Mouse (Mus musculus) liver, embryonic 13.5 days (tissue): ENCODE data around the gene Clp1. TPM values are rescaled to one million over a fixed set of nuclear protein-coding genes. Genes with fewer than 3 reads are reported as not detected.

ENCODE experiments used
- ATAC-seq: fragments of 200-750 bp; cut with Nextera tagmentation; 2 replicates; pipeline ENCODE4 v1.8.0; 2017; ENCODE audit warnings: low read depth, mild to moderate bottlenecking, moderate number of reproducible peaks, moderate library complexity
- DNase-seq: peaks from one replicate; pipeline ENCODE4 v3.0.0; 2022
- H3K27ac ChIP-seq: fragments of 300-500 bp; sonication (generic); 2 replicates; pipeline ENCODE4 v1.5.1; 2015; ENCODE audit warnings: moderate library complexity, mild to moderate bottlenecking, inconsistent platforms
- H3K27me3 ChIP-seq: fragments of 300-500 bp; sonication (generic); 2 replicates; pipeline ENCODE4 v1.6.1; 2015; ENCODE audit warnings: mild to moderate bottlenecking, inconsistent platforms
- H3K36me3 ChIP-seq: fragments of 300-500 bp; sonication (generic); 2 replicates; pipeline ENCODE4 v1.6.1; 2015; ENCODE audit warnings: mild to moderate bottlenecking, inconsistent platforms
- H3K4me1 ChIP-seq: fragments of 300-500 bp; sonication (generic); replicated peaks from 2 replicates; pipeline ENCODE4 v1.6.1; 2015; ENCODE audit warnings: inconsistent platforms
- H3K4me2 ChIP-seq: fragments of 300-500 bp; sonication (generic); 2 replicates; pipeline ENCODE4 v1.6.1; 2015; ENCODE audit warnings: inconsistent platforms, mild to moderate bottlenecking, moderate library complexity
- H3K4me3 ChIP-seq: fragments of 300-500 bp; sonication (generic); replicated peaks from 2 replicates; pipeline ENCODE4 v1.5.1; 2015; ENCODE audit warnings: mild to moderate bottlenecking, inconsistent platforms
- H3K9ac ChIP-seq: fragments of 300-500 bp; sonication (generic); 2 replicates; pipeline ENCODE4 v1.6.1; 2015; ENCODE audit warnings: mild to moderate bottlenecking, inconsistent platforms
- H3K9me3 ChIP-seq: fragments of 300-500 bp; sonication (generic); replicated peaks from 2 replicates; pipeline ENCODE4 v1.6.1; 2016; ENCODE audit warnings: inconsistent platforms
- WGBS: fragments of 180-500 bp; shearing (Covaris S2); methylation state at CpG from one replicate; pipeline ENCODE4 v1.1.7; 2015; ENCODE audit not compliant: insufficient replicate concordance; 5-methylcytosine and 5-hydroxymethylcytosine counted together
- polyA plus RNA-seq: library from polyadenylated mRNA; unstranded; fragments of >200 nt; fragmentation: Nextera tagmentation; extraction: Ambion mirVana; gene quantifications from 2 replicates; pipeline ENCODE4 v1.2.1, GENCODE M21; 2015

Clp1 gene
- polyA plus RNA-seq, result 60.3 and 69.1 TPM in 2 replicates

DNA sequence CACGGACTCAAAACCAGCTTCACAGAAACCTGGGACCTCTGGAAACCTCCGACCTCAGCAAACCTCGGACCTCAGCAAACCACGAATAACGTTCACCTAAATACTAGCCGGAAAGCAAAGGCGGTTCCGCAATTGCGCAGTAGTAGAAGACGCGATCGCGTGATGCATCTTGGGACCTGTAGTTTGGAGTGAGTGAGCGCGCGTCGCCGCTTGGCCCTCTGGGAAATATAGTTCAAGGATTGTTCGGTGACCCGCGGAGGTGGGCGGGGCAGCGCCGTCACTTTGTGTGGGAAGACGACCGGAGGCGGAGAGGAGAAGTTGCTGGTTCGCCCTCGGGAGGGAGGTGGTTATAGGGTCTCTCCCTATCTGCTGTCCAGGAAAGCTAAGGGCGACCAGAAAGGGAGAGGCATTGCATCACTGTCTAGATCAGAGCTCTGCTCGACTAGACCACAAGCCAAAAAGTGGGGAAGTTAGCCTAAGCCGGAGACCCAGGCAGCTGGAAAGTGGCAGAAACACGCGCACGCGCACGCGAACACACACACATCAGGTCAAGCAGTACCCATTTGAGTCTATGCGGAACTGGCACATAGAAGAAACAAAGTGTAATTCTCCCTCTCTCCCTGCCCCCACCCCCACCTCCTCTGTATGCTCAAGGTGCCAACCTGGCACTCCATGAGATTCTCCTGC, at the start of gene Clp1:
Gene Clp1, minus strand, starts transcription at position 179 of the 687 bp plus-strand sequence.
- Histone ChIP-seq H3K4me1 (peaks cover 81% of the 10 kb centered on the region), H3K9ac (peak within 1 kb of the TSS; percentile 83), H3K4me2 (peak within 1 kb of the TSS; percentile 83), H3K9me3 (no peaks in the 10 kb centered on the region), H3K4me3 (peak within 1 kb of the TSS; percentile 79), H3K27me3 (no peaks in the 10 kb centered on the region), H3K36me3 (peaks cover 38% of the 10 kb centered on the region), H3K27ac (peak within 1 kb of the TSS; percentile 89)
- WGBS, result under 1% methylated on average over 39 of the region's 39 CpGs
- DNase-seq (peak; percentile 96), ATAC-seq (peak; percentile 93)

DNA sequence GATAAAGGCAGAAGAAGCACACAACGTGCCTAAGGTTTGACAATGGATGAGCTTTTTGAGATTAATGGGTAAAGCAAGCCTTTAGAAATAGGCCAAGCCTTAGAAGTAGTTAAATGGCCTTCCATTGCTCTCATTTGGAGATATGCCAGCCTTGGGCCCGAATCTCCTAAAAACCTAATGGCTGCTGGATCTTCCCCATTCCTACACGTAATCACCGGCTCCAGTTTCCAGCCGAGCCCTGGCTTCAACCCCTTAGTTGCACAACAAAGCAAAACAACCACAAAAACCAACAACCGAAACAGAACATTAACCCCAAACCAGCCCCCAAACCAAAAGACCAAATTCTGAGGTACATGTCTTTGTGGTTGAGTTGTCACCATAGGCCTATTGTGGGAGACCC, 48.5 kb upstream of the Clp1 start:
- no peak for ATAC-seq
- Histone ChIP-seq H3K27me3 (peaks cover 70% of the 10 kb centered on the region), H3K36me3 (0 out of 2 replicates have a peak, but pooled peaks cover 2% of the 10 kb centered on the region), H3K4me1 (peaks cover 8% of the 10 kb centered on the region; the same call in 1 of the 2 replicates), H3K4me3 (no peak overlapping the region), H3K9ac (no peak overlapping the region), H3K27ac (no peak overlapping the region), H3K4me2 (0 out of 2 replicates have a peak overlapping the region, but pooled peaks have one; percentile 6), H3K9me3 (no peaks in the 10 kb centered on the region)
- no peak for DNase-seq
- 69% methylated on average over 6 of the region's 6 CpGs for WGBS

DNA sequence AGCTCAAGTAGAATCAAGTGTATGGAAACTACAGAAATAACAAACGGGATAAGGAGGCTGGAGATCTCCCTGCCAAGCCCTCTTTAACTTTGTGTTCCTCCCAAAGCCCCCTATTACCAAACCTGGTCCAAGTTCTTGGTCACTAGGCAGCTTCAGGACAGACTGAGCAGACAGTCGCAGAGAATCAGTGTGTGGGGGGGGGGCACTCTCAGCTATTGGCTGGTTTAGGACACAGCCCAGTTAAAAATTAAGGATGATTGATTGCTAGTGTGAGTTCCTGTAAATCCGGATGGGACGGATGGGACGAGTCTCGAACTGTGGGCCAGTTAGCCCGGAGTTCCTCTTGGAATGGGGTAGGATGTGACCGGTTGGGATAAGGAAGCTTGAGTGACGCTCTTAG, 48.1 kb upstream of the Clp1 start, which contains the start of gene Serping1:
Gene Serping1, minus strand, starts transcription at position 204 of the 400 bp plus-strand sequence.
- Histone ChIP-seq H3K4me3 (peak within 1 kb of the TSS; percentile 36), H3K36me3 (0 out of 2 replicates have a peak, but pooled peaks cover 2% of the 10 kb centered on the region), H3K9ac (no peak within 1 kb of the TSS), H3K9me3 (no peaks in the 10 kb centered on the region), H3K27me3 (peaks cover 74% of the 10 kb centered on the region), H3K4me1 (peaks cover 8% of the 10 kb centered on the region; the same call in 1 of the 2 replicates), H3K27ac (no peak within 1 kb of the TSS), H3K4me2 (peak within 1 kb of the TSS; percentile 44)
- ATAC-seq, result peak; percentile 25; the same call in 1 of the 2 replicates
- WGBS, result 58% methylated on average over 9 of the region's 9 CpGs
- DNase-seq, result no peak

DNA sequence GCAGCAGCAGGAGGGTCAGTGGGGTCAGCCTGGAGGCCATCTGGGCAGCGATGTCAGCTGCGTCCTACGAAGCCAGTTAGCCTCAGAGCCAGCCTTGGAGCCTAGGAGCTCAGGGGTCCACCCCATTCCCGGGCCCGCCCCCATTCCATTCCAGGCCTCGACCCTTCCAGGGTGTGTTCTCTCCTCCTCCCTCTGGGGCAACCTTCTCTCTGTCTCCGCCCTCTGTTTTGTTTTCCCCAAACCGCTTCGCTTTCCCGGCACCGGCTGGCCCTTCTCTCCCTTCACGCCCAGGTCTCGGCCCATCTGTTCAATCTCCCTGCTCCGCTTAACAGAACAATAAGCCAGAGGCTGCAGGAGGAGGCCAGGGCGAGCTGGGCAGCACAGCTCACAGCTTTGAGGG, 47.6 kb upstream of the Clp1 start:
- H3K36me3 ChIP-seq, result 0 out of 2 replicates have a peak, but pooled peaks cover 6% of the 10 kb centered on the region
- H3K4me2 ChIP-seq, result peak overlapping the region; percentile 44
- peak overlapping the region; percentile 36 for H3K4me3 ChIP-seq
- no peaks in the 10 kb centered on the region for H3K9me3 ChIP-seq
- no peak overlapping the region for H3K27ac ChIP-seq
- peaks cover 8% of the 10 kb centered on the region; the same call in 1 of the 2 replicates for H3K4me1 ChIP-seq
- no peak for DNase-seq
- peak; percentile 73 for ATAC-seq
- H3K27me3 ChIP-seq, result peaks cover 79% of the 10 kb centered on the region
- H3K9ac ChIP-seq, result no peak overlapping the region
- WGBS, result 20% methylated on average over 15 of the region's 15 CpGs

DNA sequence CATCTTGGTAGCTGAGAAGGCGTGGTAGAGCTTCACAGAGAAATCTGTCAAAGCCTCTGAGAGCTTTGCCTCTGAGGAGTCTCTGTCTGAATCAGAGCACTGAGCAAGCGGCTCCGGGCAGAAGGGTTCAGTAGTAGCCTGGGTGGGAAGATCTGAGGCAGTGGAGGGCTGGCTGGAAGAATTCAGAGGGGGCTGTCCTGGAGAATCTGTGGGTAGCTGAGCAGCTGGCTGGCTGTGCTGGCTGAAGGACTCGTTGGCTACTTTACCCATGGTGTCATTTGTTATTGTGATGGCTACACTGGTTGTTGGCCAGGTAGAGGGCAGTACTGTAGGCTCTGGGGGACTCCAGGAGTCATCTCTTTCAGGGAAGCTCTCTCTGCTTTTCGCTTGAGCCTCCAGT, 46.0 kb upstream of the Clp1 start:
- peaks cover 72% of the 10 kb centered on the region for H3K27me3 ChIP-seq
- no peak overlapping the region for H3K9ac ChIP-seq
- no peak overlapping the region for H3K4me3 ChIP-seq
- DNase-seq (no peak), ATAC-seq (no peak)
- peaks cover 8% of the 10 kb centered on the region; the same call in 1 of the 2 replicates for H3K4me1 ChIP-seq
- H3K36me3 ChIP-seq, result 0 out of 2 replicates have a peak, but pooled peaks cover 6% of the 10 kb centered on the region
- H3K4me2 ChIP-seq, result no peak overlapping the region
- no peaks in the 10 kb centered on the region for H3K9me3 ChIP-seq
- H3K27ac ChIP-seq, result no peak overlapping the region
- WGBS, result 55% methylated on average over 5 of the region's 5 CpGs

DNA sequence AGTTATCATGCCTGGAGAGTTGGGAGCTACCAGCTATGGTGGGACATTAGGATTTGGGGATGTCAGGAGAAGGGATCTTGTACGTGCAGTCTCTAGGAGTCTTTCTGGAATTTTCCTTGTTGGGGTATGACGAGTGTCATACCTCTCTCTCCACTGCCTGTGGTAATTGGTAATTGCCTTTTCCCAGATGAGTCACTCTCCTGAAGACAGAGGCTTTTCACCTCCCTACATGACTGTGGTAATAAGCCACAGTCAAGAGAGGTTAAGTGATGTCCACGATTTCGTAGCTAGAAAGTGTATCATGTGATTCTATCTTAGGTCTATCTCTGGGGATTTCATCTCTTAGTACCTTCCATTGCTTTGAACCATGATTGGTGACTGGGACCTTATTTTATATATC, 45.3 kb upstream of the Clp1 start:
- WGBS, result 54% methylated on average over 4 of the region's 4 CpGs
- H3K27me3 ChIP-seq, result peaks cover 65% of the 10 kb centered on the region
- 0 out of 2 replicates have a peak, but pooled peaks cover 6% of the 10 kb centered on the region for H3K36me3 ChIP-seq

DNA sequence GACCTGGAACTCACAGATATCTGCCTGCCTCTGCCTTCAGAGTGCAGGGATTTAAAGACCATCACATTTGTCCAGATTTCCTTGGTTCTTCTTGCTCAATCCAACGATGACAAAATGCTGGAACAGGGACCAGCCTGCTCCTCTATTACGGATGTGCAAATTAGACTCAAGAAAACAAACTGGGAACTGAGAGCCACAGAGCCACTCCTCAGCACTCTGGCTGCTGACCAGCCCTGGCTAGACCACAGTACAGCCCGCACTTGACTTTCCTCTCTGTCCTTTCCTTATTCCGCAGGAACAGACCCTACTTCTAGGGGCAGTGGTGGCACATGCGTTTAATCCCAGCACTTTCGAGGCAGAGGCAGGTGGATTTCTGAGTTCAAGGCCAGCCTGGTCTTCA, 43.4 kb upstream of the Clp1 start:
- Histone ChIP-seq H3K9me3 (no peaks in the 10 kb centered on the region), H3K4me1 (peaks cover 8% of the 10 kb centered on the region; the same call in 1 of the 2 replicates), H3K27ac (no peak overlapping the region), H3K4me2 (no peak overlapping the region), H3K36me3 (0 out of 2 replicates have a peak, but pooled peaks cover 6% of the 10 kb centered on the region), H3K9ac (no peak overlapping the region), H3K27me3 (peaks cover 57% of the 10 kb centered on the region), H3K4me3 (no peak overlapping the region)
- ATAC-seq, result no peak
- 54% methylated on average over 6 of the region's 6 CpGs for WGBS
- no peak for DNase-seq

More for the DNA sequence above, 45.3 kb upstream of the Clp1 start:
- Histone ChIP-seq H3K9me3 (no peaks in the 10 kb centered on the region), H3K27ac (no peak overlapping the region), H3K4me3 (no peak overlapping the region), H3K4me1 (peaks cover 8% of the 10 kb centered on the region; the same call in 1 of the 2 replicates), H3K9ac (no peak overlapping the region), H3K4me2 (no peak overlapping the region)
- DNase-seq (no peak), ATAC-seq (no peak)

DNA sequence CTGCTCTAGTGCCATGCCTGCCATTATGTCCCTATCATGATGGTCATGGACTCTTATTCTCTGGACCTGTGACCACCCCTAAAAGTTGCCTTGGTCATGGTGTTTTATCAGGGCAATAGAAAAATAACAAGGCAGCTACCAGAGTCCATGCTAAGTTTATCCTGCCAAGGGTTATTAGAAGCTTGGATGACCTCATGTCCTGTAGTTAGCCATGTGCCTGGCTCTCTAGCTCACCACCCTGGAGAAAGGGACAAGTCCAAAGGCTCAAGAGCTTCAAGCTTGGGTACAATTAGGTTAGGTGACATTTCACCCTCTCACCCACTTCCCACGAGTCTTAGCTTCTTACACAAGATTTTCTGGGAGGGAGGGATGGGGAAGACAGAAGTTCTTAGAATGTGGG, 35.7 kb upstream of the Clp1 start:
- WGBS, result 28% methylated on average over 1 of the region's 1 CpGs
- Histone ChIP-seq H3K27me3 (peaks cover 23% of the 10 kb centered on the region; the same call in 1 of the 2 replicates), H3K4me1 (peaks cover 3% of the 10 kb centered on the region; the same call in 1 of the 2 replicates), H3K27ac (no peak overlapping the region), H3K9ac (no peak overlapping the region), H3K4me2 (no peak overlapping the region), H3K4me3 (no peak overlapping the region), H3K36me3 (no peaks in the 10 kb centered on the region), H3K9me3 (no peaks in the 10 kb centered on the region)
- DNase-seq, result no peak
- no peak for ATAC-seq

DNA sequence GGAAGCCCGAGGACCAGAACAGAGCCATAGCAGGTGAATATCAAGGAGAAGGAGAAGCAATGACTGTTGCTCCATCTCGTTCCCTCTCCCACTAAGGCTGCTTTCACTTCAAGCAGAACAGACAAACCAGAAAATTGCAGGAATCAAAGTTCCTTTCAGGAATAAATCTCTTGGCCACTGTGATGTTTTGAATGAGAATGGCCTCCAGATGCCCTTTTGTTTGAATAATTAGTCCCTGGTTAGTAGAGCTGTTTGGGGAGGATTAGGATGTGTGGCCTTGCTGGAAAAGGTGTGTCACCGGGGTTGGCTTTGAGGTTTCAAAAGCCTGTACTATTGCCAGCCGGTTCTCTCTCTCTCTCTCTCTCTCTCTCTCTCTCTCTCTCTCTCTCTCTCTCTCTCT, 35.1 kb upstream of the Clp1 start:
- Histone ChIP-seq H3K4me1 (peaks cover 4% of the 10 kb centered on the region), H3K9ac (no peak overlapping the region), H3K36me3 (no peaks in the 10 kb centered on the region), H3K27me3 (peaks cover 23% of the 10 kb centered on the region; the same call in 1 of the 2 replicates), H3K4me3 (no peak overlapping the region), H3K9me3 (no peaks in the 10 kb centered on the region), H3K27ac (no peak overlapping the region), H3K4me2 (no peak overlapping the region)
- no peak for ATAC-seq
- WGBS, result 51% methylated on average over 4 of the region's 4 CpGs
- DNase-seq, result no peak

DNA sequence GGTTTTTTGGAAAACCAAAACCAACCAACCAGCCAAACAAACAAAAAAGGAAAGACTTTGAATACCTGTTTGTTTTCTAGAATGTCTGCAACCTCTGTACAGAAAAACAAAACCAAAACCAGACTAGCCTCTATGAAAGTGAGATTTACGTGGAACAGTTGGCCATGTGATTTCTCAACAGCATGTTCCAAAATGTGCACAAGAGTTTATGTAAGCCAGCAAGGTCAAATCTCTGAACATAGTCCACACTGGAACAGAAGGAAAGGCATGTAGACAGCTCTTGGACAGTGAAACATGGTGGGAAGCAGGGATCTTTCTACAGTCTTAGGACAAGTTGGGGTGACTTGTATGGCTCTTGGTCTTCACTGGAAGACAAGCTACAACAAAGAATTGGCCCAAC, 34.7 kb upstream of the Clp1 start:
- Histone ChIP-seq H3K4me2 (no peak overlapping the region), H3K4me1 (peaks cover 8% of the 10 kb centered on the region), H3K36me3 (no peaks in the 10 kb centered on the region), H3K27ac (no peak overlapping the region), H3K9ac (no peak overlapping the region), H3K9me3 (no peaks in the 10 kb centered on the region), H3K4me3 (no peak overlapping the region), H3K27me3 (peaks cover 22% of the 10 kb centered on the region; the same call in 1 of the 2 replicates)
- 64% methylated on average over 1 of the region's 1 CpGs for WGBS
- DNase-seq (no peak), ATAC-seq (no peak)

DNA sequence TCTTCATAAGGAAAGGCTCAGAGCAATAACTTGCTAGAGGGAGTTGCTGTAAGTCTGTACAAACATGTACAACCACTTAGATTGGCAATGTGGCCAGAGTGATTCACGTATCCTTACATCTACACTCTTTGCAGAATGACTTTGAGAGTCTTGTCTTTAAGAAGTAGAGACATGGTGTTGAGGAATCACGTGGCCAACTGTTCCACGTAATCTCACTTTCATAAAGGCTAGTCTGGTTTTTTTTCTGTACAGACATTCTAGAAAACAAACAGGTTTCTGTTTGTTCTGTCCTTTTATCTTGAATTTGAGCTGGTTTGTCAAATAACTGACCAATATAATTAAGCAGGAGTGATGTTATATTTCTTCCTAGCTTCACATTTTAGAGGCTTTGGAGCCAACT, 34.2 kb upstream of the Clp1 start:
- Histone ChIP-seq H3K4me2 (no peak overlapping the region), H3K27me3 (peaks cover 18% of the 10 kb centered on the region; the same call in 1 of the 2 replicates), H3K4me1 (peaks cover 10% of the 10 kb centered on the region), H3K4me3 (no peak overlapping the region), H3K36me3 (no peaks in the 10 kb centered on the region), H3K9me3 (no peaks in the 10 kb centered on the region), H3K27ac (no peak overlapping the region), H3K9ac (no peak overlapping the region)
- DNase-seq, result no peak
- no peak for ATAC-seq
- 70% methylated on average over 3 of the region's 3 CpGs for WGBS
